Comparison of ENCODE assay signal across 21 mouse cellular contexts in the genomic region with DNA sequence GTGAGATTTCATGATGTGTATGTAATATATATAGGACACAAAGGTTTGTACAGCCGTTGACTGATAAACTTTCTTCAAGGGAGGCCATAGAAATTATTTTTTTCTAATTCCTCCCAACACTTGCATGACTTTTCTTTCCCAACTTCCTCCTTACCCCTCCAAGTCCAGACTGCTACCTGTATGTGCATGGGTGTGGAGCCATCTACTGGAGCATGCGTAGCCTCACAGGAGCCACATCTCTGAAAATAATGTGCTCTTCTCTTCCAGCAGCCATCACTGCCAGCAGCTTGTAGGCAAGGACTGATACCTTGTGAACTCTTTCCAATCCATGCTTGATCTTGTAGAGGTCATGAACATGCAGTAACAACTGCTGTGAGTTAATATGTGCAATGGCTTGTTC. TPM values are rescaled to one million over a fixed set of nuclear protein-coding genes. Genes with fewer than 3 reads are reported as not detected.
DNase-seq lines count a peak whose midpoint lies in the region; ATAC-seq and TF ChIP-seq lines count a peak whose summit lies in the region.
"Not testable (repeated sequence)": the region's sequence is repeated elsewhere in the genome, so short reads cannot be mapped to it uniquely, and the experiment has no call there.
"Had no signal": no experiment of that assay in that cellular context is flagged by ENCODE, and none has a peak within 500 bp of the region (broad histone marks: within the 10 kb centered on the region; RNA-seq: fewer than 3 reads in every experiment).

No protein-coding gene starts in this region.

- not testable (repeated sequence) for H3K4me3 ChIP-seq in MEL (ENCODE audit: control insufficient read depth in 1 of 2, insufficient read depth in 1 of 2, low read depth in 2 of 2, low read length in 2 of 2); bone marrow macrophage, adult 2 months (ENCODE audit: insufficient read depth, low read length); liver, embryonic 14.5 days (ENCODE audit: insufficient read depth in 1 of 2, low read depth in 2 of 2, low read length in 2 of 2)

- not testable (repeated sequence) for TF ChIP-seq POLR2A in MEL (IDR thresholded peaks at IDR 0.05; ENCODE audit: control insufficient read depth in 1 of 2, insufficient read depth in 1 of 2, low read depth in 1 of 2, low read length in 2 of 2, poor library complexity in 1 of 2); bone marrow macrophage, adult 2 months (IDR thresholded peaks at IDR 0.05; ENCODE audit: borderline replicate concordance, low read depth, low read length)

- not testable (repeated sequence) for TF ChIP-seq EP300 in MEL (IDR thresholded peaks at IDR 0.05; ENCODE audit: low read depth in 1 of 2, low read length in 2 of 2); liver, embryonic 14.5 days (IDR thresholded peaks at IDR 0.05; ENCODE audit: low read depth)

- not testable (repeated sequence) for H3K4me1 ChIP-seq in MEL (ENCODE audit: control insufficient read depth in 1 of 2, insufficient read depth in 2 of 2, low read length in 2 of 2); bone marrow macrophage, adult 2 months (ENCODE audit: control insufficient read depth, insufficient read depth, low read length); liver, embryonic 14.5 days (replicated peaks; ENCODE audit: control insufficient read depth in 2 of 2, insufficient read depth in 2 of 2, low read length in 1 of 2)

- H3K36me3 ChIP-seq in MEL (ENCODE audit: control insufficient read depth in 1 of 2, insufficient read depth in 2 of 2, low read length in 2 of 2); liver, embryonic 14.5 days (replicated peaks; ENCODE audit: control insufficient read depth, insufficient read depth, low read depth); splenic B cell, adult 2 months (ENCODE audit: control insufficient read depth, insufficient read depth, low read length, poor library complexity, severe bottlenecking): not testable (repeated sequence)

- peak in 2 of 3 experiments; percentile 21 to 40; a peak in 3 of 6 replicates for TF ChIP-seq CTCF in MEL (IDR thresholded peaks at IDR 0.05 in 2 of 3, conservative IDR thresholded peaks at IDR 0.05 in 1 of 3; ENCODE audit: control insufficient read depth in 1 of 3, insufficient read depth in 1 of 3, low read depth in 2 of 3, low read length in 3 of 3, poor library complexity in 1 of 3, severe bottlenecking in 1 of 3)
- peak; percentile 58; the same call in 1 of the 2 replicates for TF ChIP-seq CTCF in bone marrow macrophage, adult 2 months (IDR thresholded peaks at IDR 0.05; ENCODE audit: low read depth, low read length)
- peak; percentile 40; the same call in 1 of the 2 replicates for TF ChIP-seq CTCF in liver, embryonic 14.5 days (IDR thresholded peaks at IDR 0.05; ENCODE audit: low read depth)

- H3K79me2 ChIP-seq in MEL (ENCODE audit: control insufficient read depth, insufficient read depth, low read length, poor library complexity): not testable (repeated sequence)

- peak; percentile 52 for TF ChIP-seq RAD21 in MEL (IDR thresholded peaks at IDR 0.05; ENCODE audit: low read depth, low read length)

- not testable (repeated sequence) for H3K27ac ChIP-seq in MEL (ENCODE audit: control insufficient read depth, low read depth, low read length); bone marrow macrophage, adult 2 months (ENCODE audit: insufficient read depth, low read depth, low read length); liver, embryonic 14.5 days

- peak; percentile 91 to 94 for ATAC-seq in hematopoietic stem cell, adult 5-6 weeks (replicated peaks in 1 of 2; ENCODE audit: insufficient read depth in 1 of 2, low FRiP score in 2 of 2, low TSS enrichment in 1 of 2, low read depth in 1 of 2, poor library complexity in 2 of 2, severe bottlenecking in 2 of 2)
- not testable (repeated sequence) for ATAC-seq in liver, embryonic 14.5 days (ENCODE audit: insufficient read depth)
- ATAC-seq in megakaryocyte progenitor cell, adult 5-6 weeks (replicated peaks; ENCODE audit: poor library complexity): peak; percentile 100

- not testable (repeated sequence) for H3K4me2 ChIP-seq in liver, embryonic 14.5 days (ENCODE audit: low read depth)

- 48% methylated on average over 2 of the region's 2 CpGs for WGBS in liver, embryonic 14.5 days (ENCODE audit: insufficient replicate concordance)

- H3K9ac ChIP-seq in MEL (ENCODE audit: control insufficient read depth, low read depth, low read length, poor library complexity, severe bottlenecking); liver, embryonic 14.5 days (replicated peaks): not testable (repeated sequence)

- H3K9me3 ChIP-seq in MEL (replicated peaks; ENCODE audit: insufficient read depth, low read length); liver, embryonic 14.5 days (ENCODE audit: control insufficient read depth, low read length): not testable (repeated sequence)

- H3K27me3 ChIP-seq in MEL (ENCODE audit: control insufficient read depth in 1 of 2, insufficient read depth in 2 of 2, low read length in 2 of 2); liver, embryonic 14.5 days (ENCODE audit: control insufficient read depth, insufficient read depth, low read length); splenic B cell, adult 2 months (ENCODE audit: control insufficient read depth, insufficient read depth, low read length, poor library complexity, severe bottlenecking): not testable (repeated sequence)

- DNase-seq in 416B (ENCODE audit: low read depth) (peak; percentile 66), MEL (ENCODE audit: low read depth, low spot score) (peak; percentile 27)
- DNase-seq in kidney, postnatal 36 days: peak; percentile 4 to 25
- not testable (repeated sequence) for DNase-seq in liver, embryonic 14.5 days (ENCODE audit: low read depth in 3 of 3, low spot score in 3 of 3)
- DNase-seq in splenic B cell, adult 2 months (ENCODE audit: low read depth, low spot score): peak; percentile 3

TF ChIP-seq in MEL, 35 proteins besides CTCF, POLR2A, EP300 and RAD21:
- TF ChIP-seq SMC3 (IDR thresholded peaks at IDR 0.05; ENCODE audit: low read depth, low read length): peak; percentile 49
- 0 out of 2 replicates have a peak, but pooled peaks have one; percentile 9 for TF ChIP-seq ZC3H11A (IDR thresholded peaks at IDR 0.05; ENCODE audit: low read depth, low read length)

RNA-seq across cellular contexts. Expression of gene Clec4b2, which starts 12.2 kb away (rescaled TPM):
- total RNA-seq in MEL (2012; rRNA removed): not detected in 2 replicates
- polyA plus RNA-seq in MEL (2012; ENCODE audit: insufficient read depth in 1 of 2, insufficient read length in 2 of 2, low read depth in 1 of 2, low replicate concordance in 2 of 2, missing spikeins in 1 of 2): not detected
- not detected in 2 replicates for polyA plus RNA-seq in bone marrow macrophage, adult 2 months (2012; ENCODE audit: insufficient read depth, insufficient read length, missing spikeins)
- total RNA-seq in hematopoietic stem cell, adult 5-6 weeks (2017): 0.89 and 4.1 TPM in 2 replicates
- 0.04 and 0.08 TPM in 2 replicates for polyA plus RNA-seq in liver, embryonic 14.5 days (2012; rRNA removed)
- 0.11 TPM in 1 of 2 replicates, not detected in the other for polyA plus RNA-seq in liver, embryonic 14.5 days (2014; fragmentation: Nextera tagmentation; extraction: Ambion mirVana)
- 6.5 and 11.4 TPM in 2 replicates for total RNA-seq in megakaryocyte progenitor cell, adult 5-6 weeks (2015)
- 10.7 and 13.6 TPM in 2 replicates for total RNA-seq in megakaryocyte progenitor cell, adult 5-6 weeks (2017)
- total RNA-seq: gastrocnemius, postnatal 25 days; hindbrain, postnatal 0 days; layer of hippocampus, postnatal 14 days; left cerebral cortex, postnatal 14 days had no signal
- polyA plus RNA-seq: embryonic facial prominence, embryonic 13.5 days; forebrain, embryonic 14.5 days; heart, embryonic 16.5 days; hindbrain, embryonic 10.5 days; hindbrain, postnatal 0 days; large intestine, adult 2 months; limb, embryonic 14.5 days; midbrain, embryonic 12.5 days; neural tube, embryonic 13.5 days; stomach, embryonic 14.5 days had no signal

RNA-seq across cellular contexts. Expression of gene Clec4n, which starts 44.8 kb away (rescaled TPM):
- total RNA-seq in MEL (2012; rRNA removed): not detected in 2 replicates
- not detected for polyA plus RNA-seq in MEL (2012; ENCODE audit: insufficient read depth in 1 of 2, insufficient read length in 2 of 2, low read depth in 1 of 2, low replicate concordance in 2 of 2, missing spikeins in 1 of 2)
- polyA plus RNA-seq in bone marrow macrophage, adult 2 months (2012; ENCODE audit: insufficient read depth, insufficient read length, missing spikeins): 161 and 162 TPM in 2 replicates
- total RNA-seq in hematopoietic stem cell, adult 5-6 weeks (2017): 0.99 TPM in 1 of 2 replicates, not detected in the other
- 4.2 and 6.0 TPM in 2 replicates for polyA plus RNA-seq in liver, embryonic 14.5 days (2012; rRNA removed)
- 12.0 and 14.2 TPM in 2 replicates for polyA plus RNA-seq in liver, embryonic 14.5 days (2014; fragmentation: Nextera tagmentation; extraction: Ambion mirVana)
- total RNA-seq in megakaryocyte progenitor cell, adult 5-6 weeks (2015): 0.81 TPM in 1 of 2 replicates, not detected in the other
- 0.54 and 1.2 TPM in 2 replicates for total RNA-seq in megakaryocyte progenitor cell, adult 5-6 weeks (2017)
- total RNA-seq: gastrocnemius, postnatal 25 days; left cerebral cortex, postnatal 14 days had no signal
